Comparison of ENCODE assay signal across 31 mouse cellular contexts in the genomic region with DNA sequence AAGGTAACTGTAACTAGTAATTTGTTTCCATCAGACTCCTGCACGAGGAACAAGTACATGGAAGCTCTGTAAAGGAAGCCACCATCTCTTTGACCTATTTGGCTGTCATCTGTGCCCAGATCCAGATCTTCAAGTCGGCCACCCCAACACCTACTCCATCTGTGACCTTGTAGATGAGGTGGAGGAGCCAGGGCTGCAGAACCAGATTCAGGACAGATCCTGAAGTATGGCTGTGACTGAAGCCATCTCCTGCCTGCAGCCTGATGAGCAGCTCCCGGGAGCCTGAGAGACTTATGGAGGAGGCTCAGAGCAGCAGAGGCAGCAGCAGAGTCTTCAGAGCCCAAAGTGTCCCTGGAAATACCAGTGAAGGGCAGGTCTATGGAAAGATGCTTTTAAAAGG. TPM values are rescaled to one million over a fixed set of nuclear protein-coding genes. Genes with fewer than 3 reads are reported as not detected.
DNase-seq lines count a peak whose midpoint lies in the region; ATAC-seq lines count a peak whose summit lies in the region.
"Had no signal": no experiment of that assay in that cellular context is flagged by ENCODE, and none has a peak within 500 bp of the region (broad histone marks: within the 10 kb centered on the region; RNA-seq: fewer than 3 reads in every experiment).

No protein-coding gene starts in this region.

- ATAC-seq in heart, embryonic 12.5 days (ENCODE audit: insufficient number of reproducible peaks, low FRiP score), result no peak
- ATAC-seq in midbrain, embryonic 11.5 days (ENCODE audit: low FRiP score), result no peak
- ATAC-seq in midbrain, embryonic 13.5 days, result no peak
- ATAC-seq in hindbrain, embryonic 12.5 days (ENCODE audit: low FRiP score), result no peak
- ATAC-seq: activated CD4-positive, CD25-positive, alpha-beta regulatory T cell, adult 4 months; forebrain, embryonic 14.5 days; forebrain, embryonic 16.5 days; Patski had no signal

- peaks cover 64% of the 10 kb centered on the region for H3K27me3 ChIP-seq in heart, embryonic 12.5 days (replicated peaks)
- peaks cover 18% of the 10 kb centered on the region for H3K27me3 ChIP-seq in midbrain, embryonic 11.5 days (ENCODE audit: control insufficient read depth, insufficient read depth, low read length)
- peaks cover 50% of the 10 kb centered on the region for H3K27me3 ChIP-seq in midbrain, embryonic 13.5 days
- H3K27me3 ChIP-seq in hindbrain, embryonic 12.5 days, result peaks cover 58% of the 10 kb centered on the region

- H3K4me1 ChIP-seq in heart, embryonic 12.5 days (replicated peaks), result peaks cover 10% of the 10 kb centered on the region
- H3K4me1 ChIP-seq in midbrain, embryonic 11.5 days (ENCODE audit: control insufficient read depth, insufficient read depth, low read length), result no peaks in the 10 kb centered on the region
- H3K4me1 ChIP-seq in midbrain, embryonic 13.5 days (replicated peaks), result no peaks in the 10 kb centered on the region
- no peaks in the 10 kb centered on the region for H3K4me1 ChIP-seq in hindbrain, embryonic 12.5 days
- H3K4me1 ChIP-seq: embryonic facial prominence, embryonic 15.5 days; forebrain, embryonic 12.5 days had no signal

- no peaks in the 10 kb centered on the region for H3K9me3 ChIP-seq in heart, embryonic 12.5 days (replicated peaks)
- no peaks in the 10 kb centered on the region for H3K9me3 ChIP-seq in midbrain, embryonic 11.5 days (ENCODE audit: control insufficient read depth, low read length)
- H3K9me3 ChIP-seq in midbrain, embryonic 13.5 days, result no peaks in the 10 kb centered on the region
- H3K9me3 ChIP-seq in hindbrain, embryonic 12.5 days (replicated peaks), result no peaks in the 10 kb centered on the region
- H3K9me3 ChIP-seq: embryonic facial prominence, embryonic 13.5 days; embryonic facial prominence, embryonic 15.5 days; forebrain, embryonic 10.5 days; forebrain, embryonic 12.5 days had no signal

- H3K9ac ChIP-seq in heart, embryonic 12.5 days, result no peak overlapping the region
- H3K9ac ChIP-seq in midbrain, embryonic 11.5 days (ENCODE audit: low read length), result no peak overlapping the region
- no peak overlapping the region for H3K9ac ChIP-seq in midbrain, embryonic 13.5 days (replicated peaks)
- no peak overlapping the region for H3K9ac ChIP-seq in hindbrain, embryonic 12.5 days
- H3K9ac ChIP-seq: embryonic facial prominence, embryonic 13.5 days; embryonic facial prominence, embryonic 15.5 days; forebrain, embryonic 12.5 days had no signal

- H3K36me3 ChIP-seq in heart, embryonic 12.5 days, result no peaks in the 10 kb centered on the region
- no peaks in the 10 kb centered on the region for H3K36me3 ChIP-seq in midbrain, embryonic 11.5 days (ENCODE audit: control insufficient read depth, insufficient read depth, low read length)
- no peaks in the 10 kb centered on the region for H3K36me3 ChIP-seq in midbrain, embryonic 13.5 days
- no peaks in the 10 kb centered on the region for H3K36me3 ChIP-seq in hindbrain, embryonic 12.5 days
- H3K36me3 ChIP-seq: embryonic facial prominence, embryonic 13.5 days; embryonic facial prominence, embryonic 15.5 days; forebrain, embryonic 10.5 days; forebrain, embryonic 12.5 days had no signal

- WGBS in heart, embryonic 12.5 days, result 46% methylated on average over 3 of the region's 3 CpGs
- 54% methylated on average over 3 of the region's 3 CpGs for WGBS in midbrain, embryonic 11.5 days
- 55% methylated on average over 3 of the region's 3 CpGs for WGBS in midbrain, embryonic 13.5 days
- 51% methylated on average over 3 of the region's 3 CpGs for WGBS in hindbrain, embryonic 12.5 days

- no peak overlapping the region for H3K4me3 ChIP-seq in heart, embryonic 12.5 days
- no peak overlapping the region for H3K4me3 ChIP-seq in midbrain, embryonic 11.5 days (ENCODE audit: low read depth, low read length)
- no peak overlapping the region for H3K4me3 ChIP-seq in midbrain, embryonic 13.5 days (replicated peaks)
- H3K4me3 ChIP-seq in hindbrain, embryonic 12.5 days, result no peak overlapping the region
- H3K4me3 ChIP-seq: embryonic facial prominence, embryonic 15.5 days; erythroblast, embryonic 14.5 days; forebrain, embryonic 12.5 days had no signal

- H3K4me2 ChIP-seq in heart, embryonic 12.5 days, result peak overlapping the region; percentile 56; the same call in 1 of the 2 replicates
- H3K4me2 ChIP-seq in midbrain, embryonic 11.5 days, result no peak overlapping the region
- H3K4me2 ChIP-seq in midbrain, embryonic 13.5 days (replicated peaks), result no peak overlapping the region
- H3K4me2 ChIP-seq in hindbrain, embryonic 12.5 days (replicated peaks), result no peak overlapping the region
- H3K4me2 ChIP-seq: embryonic facial prominence, embryonic 15.5 days; forebrain, embryonic 12.5 days had no signal

- DNase-seq in heart, adult 11 months, result peak; percentile 56
- no peak for DNase-seq in heart, postnatal 4 days
- no peak for DNase-seq in heart, adult 8-10 months (ENCODE audit: low spot score)
- DNase-seq in midbrain, embryonic 11.5 days (ENCODE audit: low spot score, missing footprints), result peak; percentile 72
- DNase-seq: adrenal gland, adult 8-10 months; adrenal gland, postnatal 14 days; adrenal gland, postnatal 36 days; cerebellum, adult 11 months; cerebellum, adult 18-20 months; cerebellum, adult 8-10 months; cerebellum, adult 9-11 months; cerebellum, postnatal 36 days; embryo, embryonic 11 days had no signal

- H3K27ac ChIP-seq in heart, embryonic 12.5 days (ENCODE audit: poor library complexity, severe bottlenecking), result no peak overlapping the region
- no peak overlapping the region for H3K27ac ChIP-seq in midbrain, embryonic 11.5 days (ENCODE audit: low read depth, low read length)
- no peak overlapping the region for H3K27ac ChIP-seq in midbrain, embryonic 13.5 days
- H3K27ac ChIP-seq in hindbrain, embryonic 12.5 days, result no peak overlapping the region
- H3K27ac ChIP-seq: embryonic facial prominence, embryonic 13.5 days; embryonic facial prominence, embryonic 15.5 days; forebrain, embryonic 10.5 days; forebrain, embryonic 12.5 days had no signal

RNA-seq across cellular contexts. Expression of a gene that starts 33.4 kb away (rescaled TPM):
- 10 to 100 TPM; 35.0 to 43.1 TPM for total RNA-seq in heart, postnatal 4 days (2021)
- polyA plus RNA-seq in heart, embryonic 12.5 days (2016; fragmentation: Nextera tagmentation; extraction: Ambion mirVana), result 84.4 and 87.9 TPM in 2 replicates
- 10 to 100 TPM; 34.4 to 55.3 (median 45.5) TPM for total RNA-seq in heart, adult 8-10 months (2022)
- 80.7 and 83.2 TPM in 2 replicates for polyA plus RNA-seq in midbrain, embryonic 11.5 days (2014; fragmentation: Nextera tagmentation; extraction: Ambion mirVana)
- 111 and 115 TPM in 2 replicates for polyA plus RNA-seq in midbrain, embryonic 13.5 days (2015; fragmentation: Nextera tagmentation; extraction: Ambion mirVana)
- 75.5 and 89.2 TPM in 2 replicates for polyA plus RNA-seq in hindbrain, embryonic 12.5 days (2016; fragmentation: Nextera tagmentation; extraction: Ambion mirVana)

RNA-seq across cellular contexts. Expression of a gene that starts 34.4 kb away (rescaled TPM):
- total RNA-seq in heart, postnatal 4 days (2021), result not detected
- polyA plus RNA-seq in heart, embryonic 12.5 days (2016; fragmentation: Nextera tagmentation; extraction: Ambion mirVana), result not detected in 2 replicates
- total RNA-seq in heart, adult 8-10 months (2022), result not detected
- not detected in 2 replicates for polyA plus RNA-seq in midbrain, embryonic 11.5 days (2014; fragmentation: Nextera tagmentation; extraction: Ambion mirVana)
- not detected in 2 replicates for polyA plus RNA-seq in midbrain, embryonic 13.5 days (2015; fragmentation: Nextera tagmentation; extraction: Ambion mirVana)
- polyA plus RNA-seq in hindbrain, embryonic 12.5 days (2016; fragmentation: Nextera tagmentation; extraction: Ambion mirVana), result not detected in 2 replicates
- total RNA-seq: adrenal gland, adult 18-20 months; adrenal gland, adult 8-10 months; adrenal gland, postnatal 36 days; common myeloid progenitor, adult 5-6 weeks; MEL had no signal
- polyA plus RNA-seq: C2C12; embryonic facial prominence, embryonic 11.5 days; embryonic facial prominence, embryonic 13.5 days; embryonic facial prominence, embryonic 15.5 days; erythroblast, embryonic 14.5 days; forebrain, embryonic 10.5 days; forebrain, embryonic 12.5 days; forebrain, embryonic 14.5 days; forebrain, embryonic 16.5 days; Patski had no signal

RNA-seq across cellular contexts. Expression of a gene that starts 47.6 kb away (rescaled TPM):
- total RNA-seq in heart, postnatal 4 days (2021), result 1 to 10 TPM; 8.3 TPM
- 10.2 and 10.6 TPM in 2 replicates for polyA plus RNA-seq in heart, embryonic 12.5 days (2016; fragmentation: Nextera tagmentation; extraction: Ambion mirVana)
- total RNA-seq in heart, adult 8-10 months (2022), result 1 to 10 TPM; 6.3 to 7.1 (median 6.9) TPM
- 17.4 and 17.6 TPM in 2 replicates for polyA plus RNA-seq in midbrain, embryonic 11.5 days (2014; fragmentation: Nextera tagmentation; extraction: Ambion mirVana)
- polyA plus RNA-seq in midbrain, embryonic 13.5 days (2015; fragmentation: Nextera tagmentation; extraction: Ambion mirVana), result 29.3 and 31.1 TPM in 2 replicates
- polyA plus RNA-seq in hindbrain, embryonic 12.5 days (2016; fragmentation: Nextera tagmentation; extraction: Ambion mirVana), result 26.0 and 28.6 TPM in 2 replicates

RNA-seq across cellular contexts. Expression of a gene that starts 56.1 kb away (rescaled TPM):
- not detected for total RNA-seq in heart, postnatal 4 days (2021)
- polyA plus RNA-seq in heart, embryonic 12.5 days (2016; fragmentation: Nextera tagmentation; extraction: Ambion mirVana), result 0.18 TPM in 1 of 2 replicates, not detected in the other
- not detected for total RNA-seq in heart, adult 8-10 months (2022)
- 0.16 TPM in 1 of 2 replicates, not detected in the other for polyA plus RNA-seq in midbrain, embryonic 11.5 days (2014; fragmentation: Nextera tagmentation; extraction: Ambion mirVana)
- polyA plus RNA-seq in midbrain, embryonic 13.5 days (2015; fragmentation: Nextera tagmentation; extraction: Ambion mirVana), result not detected in 2 replicates
- not detected in 2 replicates for polyA plus RNA-seq in hindbrain, embryonic 12.5 days (2016; fragmentation: Nextera tagmentation; extraction: Ambion mirVana)
- total RNA-seq: adrenal gland, postnatal 14 days; adrenal gland, postnatal 36 days; common myeloid progenitor, adult 5-6 weeks; ES-E14; MEL had no signal
- polyA plus RNA-seq: C2C12; embryonic facial prominence, embryonic 11.5 days; embryonic facial prominence, embryonic 13.5 days; embryonic facial prominence, embryonic 15.5 days; erythroblast, embryonic 14.5 days; forebrain, embryonic 10.5 days; forebrain, embryonic 12.5 days; forebrain, embryonic 14.5 days; forebrain, embryonic 16.5 days; Patski had no signal

Comparison
In these comparisons a context has a peak if more than half of its experiments do, and no peak if none do; other contexts are left out.
1. DNase-seq: peak in heart, adult 11 months (single experiment) and midbrain, embryonic 11.5 days (single experiment); none in heart, postnatal 4 days (single experiment) and heart, adult 8-10 months (single experiment).